Mouse (Mus musculus): ENCODE results near the gene Gm49358. TPM values are rescaled to one million over a fixed set of nuclear protein-coding genes. Genes with fewer than 3 reads are reported as not detected.

Gene Gm49358
- total RNA-seq (2022), result 10 to 100 TPM in 3 of 4 experiments, 1 to 10 TPM in 1; 6.3 to 16.6 (median 15.0) TPM

GRCm38 (mm10) chr10:86763672-86764071 is at the start of gene Gm49358:
Gene Gm49358, plus strand, starts transcription at chr10:86763972.
- DNase-seq (ENCODE audit: low spot score), result no peak

DNA sequence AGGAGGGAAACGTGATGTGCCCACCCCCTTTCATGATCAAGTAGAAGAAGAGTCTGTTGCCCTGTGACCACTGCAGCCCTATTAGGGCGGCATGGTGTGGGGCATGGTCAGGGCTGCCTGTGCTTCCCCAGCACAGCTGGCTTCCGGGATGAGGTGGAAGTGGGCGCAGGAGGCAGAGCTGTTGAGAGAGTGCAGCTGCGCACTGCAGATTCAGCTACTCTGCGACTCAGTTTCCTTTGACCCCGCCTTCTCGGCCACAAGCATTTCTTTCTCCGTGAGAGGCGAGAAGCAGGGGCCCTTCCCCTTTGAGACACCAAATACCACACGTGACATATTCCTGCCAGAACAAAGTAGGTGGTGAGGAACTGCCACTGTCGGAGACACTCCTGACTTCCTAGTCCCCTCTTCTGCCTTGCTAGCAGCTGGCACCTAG is 36.2 kb upstream of the Gm49358 start:
- DNase-seq (ENCODE audit: low spot score), result peak; percentile 35

GRCm38 (mm10) chr10:86728176-86728575 is 35.6 kb upstream of the Gm49358 start:
- no peak for DNase-seq (ENCODE audit: low spot score)

GRCm38 (mm10) chr10:86730823-86731499 is 32.8 kb upstream of the Gm49358 start:
- peak; percentile 83 for DNase-seq (ENCODE audit: low spot score)

GRCm38 (mm10) chr10:86731500-86731863 is 32.3 kb upstream of the Gm49358 start:
- DNase-seq (ENCODE audit: low spot score), result no peak

- no peak for DNase-seq (ENCODE audit: low spot score)
These were observed 28.7 kb upstream of the Gm49358 start for GRCm38 (mm10) chr10:86735036-86735435.

GRCm38 (mm10) chr10:86742918-86743317 is 20.9 kb upstream of the Gm49358 start:
- DNase-seq (ENCODE audit: low spot score), result no peak

GRCm38 (mm10) chr10:86744306-86744705 is 19.5 kb upstream of the Gm49358 start:
- no peak for DNase-seq (ENCODE audit: low spot score)

DNA sequence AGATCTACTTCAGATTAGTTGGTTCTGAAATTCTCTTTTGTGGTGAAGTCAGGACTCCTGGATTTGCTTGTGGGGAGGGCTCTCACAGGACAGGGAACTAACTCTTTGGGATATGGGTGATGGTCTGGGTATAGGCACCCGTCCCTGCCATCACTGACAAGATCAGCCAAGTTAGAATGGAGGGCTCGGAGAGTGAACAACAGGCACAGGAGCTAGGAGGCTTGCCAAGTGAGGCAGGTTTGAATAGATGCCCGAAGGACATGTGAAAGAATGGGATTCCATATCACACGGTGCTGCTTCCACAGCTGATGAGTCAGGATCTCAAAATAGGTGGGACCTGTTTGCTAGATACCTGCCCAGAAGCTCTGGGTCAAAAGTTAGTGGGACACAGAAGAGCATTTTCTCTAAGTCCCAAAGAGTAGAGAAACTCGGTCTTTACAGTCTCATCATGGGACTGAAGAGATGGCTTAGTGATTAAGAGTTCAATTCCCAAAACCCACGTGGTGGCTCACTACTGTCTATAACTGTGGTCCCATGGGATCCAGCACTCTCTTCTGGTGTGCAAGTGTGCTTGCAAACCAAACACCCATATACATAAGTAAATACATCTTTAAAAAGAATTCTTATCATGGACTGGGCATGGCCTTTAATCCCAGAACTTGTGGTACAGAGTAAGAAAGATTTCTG is 7.8 kb upstream of the Gm49358 start:
- DNase-seq (ENCODE audit: low spot score), result peak; percentile 46

- DNase-seq (ENCODE audit: low spot score), result no peak
These were observed 6.0 kb upstream of the Gm49358 start for GRCm38 (mm10) chr10:86757724-86758123.

DNA sequence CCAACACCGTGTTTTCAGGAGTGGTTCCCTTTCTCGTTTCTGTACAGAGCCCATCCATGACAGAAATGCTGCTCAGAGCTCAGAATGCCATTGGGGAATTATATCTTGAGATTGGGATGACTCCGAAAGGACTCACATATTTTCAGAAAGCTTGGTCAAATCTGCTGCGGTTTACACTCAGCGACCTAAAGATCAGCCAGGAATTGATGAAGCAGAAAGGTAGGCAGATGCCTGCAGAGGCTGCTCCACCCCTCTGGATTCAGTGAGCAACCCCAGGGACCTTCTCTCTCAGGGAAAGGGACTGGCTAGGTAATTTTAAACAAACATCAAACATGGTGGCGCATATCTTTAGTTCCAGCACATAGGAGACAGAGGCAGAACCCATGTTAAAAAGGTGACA is 5.6 kb upstream of the Gm49358 start:
- no peak for DNase-seq (ENCODE audit: low spot score)

DNA sequence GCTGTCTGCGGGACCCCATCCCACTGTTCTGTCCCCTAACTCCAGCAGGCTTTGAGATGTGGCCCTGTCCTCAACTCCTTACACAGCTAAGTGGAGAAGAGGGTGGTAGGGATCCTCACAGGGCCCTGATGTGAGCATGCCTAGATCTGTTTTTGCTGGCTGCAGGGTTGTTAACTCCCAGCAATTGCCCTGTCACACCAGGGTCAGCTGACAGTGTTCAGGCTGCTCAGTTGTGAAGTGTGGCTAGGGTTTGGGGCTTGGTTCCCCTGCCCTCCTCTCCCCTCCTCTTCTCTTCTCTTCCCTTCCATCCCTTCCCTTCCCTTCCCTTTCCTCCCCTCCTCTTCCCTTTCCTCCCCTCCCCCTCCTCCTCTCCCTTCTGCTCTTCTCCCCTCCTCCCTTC is 2.5 kb upstream of the Gm49358 start:
- no peak for DNase-seq (ENCODE audit: low spot score)

- no peak for DNase-seq (ENCODE audit: low spot score)
These were observed 1.9 kb upstream of the Gm49358 start for GRCm38 (mm10) chr10:86761722-86762383.

GRCm38 (mm10) chr10:86762384-86762730 is 1.4 kb upstream of the Gm49358 start:
- DNase-seq (ENCODE audit: low spot score), result no peak

GRCm38 (mm10) chr10:86765344-86765966 is 1.7 kb downstream of the Gm49358 start:
- DNase-seq (ENCODE audit: low spot score), result no peak

- no peak for DNase-seq (ENCODE audit: low spot score)
These were observed 5.4 kb downstream of the Gm49358 start for GRCm38 (mm10) chr10:86769216-86769615.

GRCm38 (mm10) chr10:86769797-86770196 is 6.0 kb downstream of the Gm49358 start:
- no peak for DNase-seq (ENCODE audit: low spot score)

DNA sequence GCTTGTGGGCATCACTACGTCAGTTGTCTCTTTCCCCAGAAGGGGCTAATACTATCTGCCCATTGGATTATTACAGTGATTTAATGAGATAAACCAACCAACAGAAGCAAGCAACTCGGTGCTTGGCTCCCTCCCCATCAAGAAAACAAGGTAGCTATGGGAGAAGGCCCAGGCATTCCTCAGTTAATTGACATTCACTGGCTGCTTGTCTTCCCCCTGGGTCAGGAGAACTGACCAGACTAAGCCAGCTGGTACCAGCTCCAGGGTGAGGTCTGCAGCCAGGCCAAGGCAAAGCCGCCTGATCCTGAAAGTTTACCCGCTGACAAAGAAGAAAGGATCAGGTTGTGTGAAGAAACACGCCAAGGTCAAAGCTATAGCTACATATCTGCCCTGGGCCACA is 7.9 kb downstream of the Gm49358 start:
- DNase-seq (ENCODE audit: low spot score), result no peak

GRCm38 (mm10) chr10:86772231-86772631 is 8.5 kb downstream of the Gm49358 start:
- DNase-seq (ENCODE audit: low spot score), result peak; percentile 45

- no peak for DNase-seq (ENCODE audit: low spot score)
These were observed 9.6 kb downstream of the Gm49358 start for GRCm38 (mm10) chr10:86773360-86773759.

GRCm38 (mm10) chr10:86776281-86776680 is 12.5 kb downstream of the Gm49358 start:
- DNase-seq (ENCODE audit: low spot score), result no peak

DNA sequence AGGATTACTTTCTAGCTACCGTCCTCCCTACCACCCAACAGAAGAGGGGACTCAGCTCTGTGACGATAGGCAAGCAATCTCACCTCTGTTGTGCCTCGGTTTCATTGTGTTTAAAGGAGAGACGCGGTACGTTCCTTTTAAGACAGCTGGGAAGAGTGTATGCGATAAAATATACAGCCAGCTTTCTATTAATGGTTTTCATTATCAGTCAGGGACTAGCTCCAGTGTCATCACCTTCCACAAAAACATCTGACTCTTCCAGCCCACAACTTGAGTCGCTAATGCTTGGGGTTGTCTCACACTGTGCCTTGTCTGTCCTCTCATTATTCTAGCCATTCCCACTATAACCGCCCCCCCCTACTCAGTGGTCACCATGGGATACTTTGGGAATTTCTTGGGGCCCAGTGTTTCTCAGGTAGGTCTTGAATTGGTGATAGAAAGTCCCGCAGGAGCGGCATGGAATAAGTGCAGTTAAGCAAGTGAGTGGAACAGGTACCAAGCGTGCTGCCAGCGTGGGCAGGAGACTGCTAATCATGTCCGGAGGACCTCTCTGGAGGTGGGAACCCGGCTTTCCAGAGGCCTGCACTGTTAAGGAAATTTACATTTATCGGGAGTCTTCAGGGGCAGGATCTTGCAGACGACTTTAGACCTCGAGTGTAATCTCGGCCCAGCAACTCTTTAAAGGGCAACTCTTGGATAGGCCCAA is 14.0 kb downstream of the Gm49358 start:
- DNase-seq (ENCODE audit: low spot score), result no peak
